Mouse (Mus musculus): ENCODE measurements around the gene Gm20388. TPM values are rescaled to one million over a fixed set of nuclear protein-coding genes. Genes with fewer than 3 reads are reported as not detected.

Gm20388 gene
- polyA plus RNA-seq, 1 experiment, result not detected

DNA sequence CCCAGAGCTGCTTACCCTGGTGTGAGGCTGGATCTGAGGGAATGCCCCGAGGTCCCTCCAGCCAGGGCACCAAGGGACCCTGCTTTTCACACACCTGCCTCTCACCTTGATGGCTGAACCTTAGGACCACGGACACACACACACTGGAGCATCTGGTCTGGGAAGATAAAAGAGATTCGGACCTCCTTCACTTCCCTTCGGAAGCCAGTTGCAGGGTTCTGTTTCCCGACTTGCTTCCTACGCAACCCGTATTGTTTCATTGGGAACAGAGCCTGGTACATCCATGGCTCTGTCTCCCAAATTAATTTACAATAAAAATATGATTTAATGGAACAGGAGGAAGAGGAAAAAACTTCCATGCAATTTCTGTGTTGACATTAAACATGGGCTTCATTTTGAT lies 966.4 kb downstream of the Gm20388 start:
- 85% methylated on average over 7 of the region's 7 CpGs for WGBS
- no peaks in the 10 kb centered on the region for H3K4me1 ChIP-seq (ENCODE audit: control insufficient read depth, insufficient read depth, low read length)
- no peak overlapping the region for H3K27ac ChIP-seq (ENCODE audit: insufficient read depth, low read depth, low read length)
- no peak for TF ChIP-seq CTCF (IDR thresholded peaks at IDR 0.05; ENCODE audit: insufficient read depth, low read depth, low read length)
- TF ChIP-seq POLR2A (IDR thresholded peaks at IDR 0.05; ENCODE audit: insufficient read depth, low read depth, low read length), result no peak
- no peak overlapping the region for H3K4me3 ChIP-seq (ENCODE audit: insufficient read depth, low read depth, low read length)

DNA sequence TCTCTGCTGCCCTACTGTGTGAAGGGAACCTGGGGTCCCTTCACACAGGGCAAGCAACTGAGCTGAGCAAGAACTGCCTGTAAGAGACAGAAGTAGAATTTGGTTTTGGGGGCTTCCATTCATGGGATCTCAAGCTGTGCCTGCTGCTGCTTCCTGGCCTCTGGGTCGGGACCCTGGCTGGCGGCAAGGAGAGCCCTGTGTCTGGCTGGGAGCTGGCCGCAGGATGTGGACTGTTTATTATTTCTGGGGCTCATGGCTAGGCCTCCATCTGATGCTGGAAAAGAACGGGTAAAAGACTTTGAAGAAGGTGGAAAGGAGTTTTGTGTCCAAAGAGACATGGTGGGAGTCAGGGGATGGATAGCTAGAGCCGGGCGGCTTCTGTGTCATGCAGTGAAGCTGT lies 969.3 kb downstream of the Gm20388 start:
- H3K27ac ChIP-seq (ENCODE audit: insufficient read depth, low read depth, low read length), result no peak overlapping the region
- no peak overlapping the region for H3K4me3 ChIP-seq (ENCODE audit: insufficient read depth, low read depth, low read length)
- 82% methylated on average over 6 of the region's 6 CpGs for WGBS
- TF ChIP-seq POLR2A (IDR thresholded peaks at IDR 0.05; ENCODE audit: insufficient read depth, low read depth, low read length), result no peak
- TF ChIP-seq CTCF (IDR thresholded peaks at IDR 0.05; ENCODE audit: insufficient read depth, low read depth, low read length), result no peak
- peaks cover 3% of the 10 kb centered on the region; the same call in 1 of the 2 replicates for H3K4me1 ChIP-seq (ENCODE audit: control insufficient read depth, insufficient read depth, low read length)

DNA sequence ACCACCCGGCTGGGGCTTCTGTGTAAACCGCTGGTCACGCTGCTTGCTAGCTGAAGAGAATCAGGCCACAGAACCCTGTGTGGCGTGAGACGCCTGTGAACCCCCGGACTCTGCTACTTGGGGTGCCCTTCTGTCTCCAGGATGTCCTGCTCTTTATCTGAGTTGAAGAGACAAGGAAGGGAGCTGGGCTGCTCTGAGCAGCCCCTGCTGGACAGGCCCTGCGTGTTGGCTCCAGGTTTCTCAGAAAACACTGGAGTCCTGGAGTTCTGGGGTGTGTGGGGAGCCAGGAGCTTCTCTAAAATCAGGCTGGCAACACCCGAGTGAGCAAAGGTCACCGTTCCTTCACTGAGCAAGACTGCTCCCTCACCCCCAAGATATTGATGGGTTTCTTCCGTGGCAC lies 971.0 kb downstream of the Gm20388 start:
- TF ChIP-seq CTCF (IDR thresholded peaks at IDR 0.05; ENCODE audit: insufficient read depth, low read depth, low read length), result no peak
- no peak for TF ChIP-seq POLR2A (IDR thresholded peaks at IDR 0.05; ENCODE audit: insufficient read depth, low read depth, low read length)
- Histone ChIP-seq H3K4me1 (ENCODE audit: control insufficient read depth, insufficient read depth, low read length) (peaks cover 3% of the 10 kb centered on the region; the same call in 1 of the 2 replicates), H3K4me3 (ENCODE audit: insufficient read depth, low read depth, low read length) (no peak overlapping the region), H3K27ac (ENCODE audit: insufficient read depth, low read depth, low read length) (no peak overlapping the region)
- 85% methylated on average over 10 of the region's 10 CpGs for WGBS

GRCm38 (mm10) chr8:120882657-120883056 lies 972.0 kb downstream of the Gm20388 start:
- Histone ChIP-seq H3K27ac (ENCODE audit: insufficient read depth, low read depth, low read length) (no peak overlapping the region), H3K4me3 (ENCODE audit: insufficient read depth, low read depth, low read length) (no peak overlapping the region), H3K4me1 (ENCODE audit: control insufficient read depth, insufficient read depth, low read length) (peaks cover 3% of the 10 kb centered on the region; the same call in 1 of the 2 replicates)
- WGBS, result 39% methylated on average over 13 of the region's 13 CpGs
- TF ChIP-seq CTCF (IDR thresholded peaks at IDR 0.05; ENCODE audit: insufficient read depth, low read depth, low read length) (no peak), POLR2A (IDR thresholded peaks at IDR 0.05; ENCODE audit: insufficient read depth, low read depth, low read length) (no peak)

GRCm38 (mm10) chr8:120883369-120883768 lies 972.7 kb downstream of the Gm20388 start:
- peaks cover 3% of the 10 kb centered on the region; the same call in 1 of the 2 replicates for H3K4me1 ChIP-seq (ENCODE audit: control insufficient read depth, insufficient read depth, low read length)
- WGBS, result 7% methylated on average over 25 of the region's 25 CpGs
- TF ChIP-seq CTCF (IDR thresholded peaks at IDR 0.05; ENCODE audit: insufficient read depth, low read depth, low read length) (no peak), POLR2A (IDR thresholded peaks at IDR 0.05; ENCODE audit: insufficient read depth, low read depth, low read length) (no peak)
- no peak overlapping the region for H3K27ac ChIP-seq (ENCODE audit: insufficient read depth, low read depth, low read length)
- H3K4me3 ChIP-seq (ENCODE audit: insufficient read depth, low read depth, low read length), result no peak overlapping the region

DNA sequence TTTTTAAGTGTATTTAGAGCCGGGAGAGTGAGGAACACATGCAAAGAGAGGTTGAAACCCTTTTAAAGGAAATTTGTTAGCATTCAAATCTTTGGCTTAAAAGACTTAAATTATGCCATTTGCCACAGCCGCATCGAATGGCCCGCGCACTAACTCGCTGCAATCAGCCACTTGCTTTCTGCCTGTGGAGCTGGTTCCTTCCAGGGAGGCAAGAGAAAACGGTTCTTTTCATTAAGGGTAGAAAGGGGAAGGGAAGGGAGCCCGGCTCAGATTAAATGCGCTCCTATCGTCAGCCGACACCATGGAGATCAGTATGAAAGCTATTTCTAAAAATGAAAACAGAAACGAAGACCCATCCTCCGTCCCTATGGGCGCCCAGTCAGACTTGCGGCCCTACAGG lies 973.2 kb downstream of the Gm20388 start:
- no peak overlapping the region for H3K4me3 ChIP-seq (ENCODE audit: insufficient read depth, low read depth, low read length)
- TF ChIP-seq CTCF (IDR thresholded peaks at IDR 0.05; ENCODE audit: insufficient read depth, low read depth, low read length), result no peak
- TF ChIP-seq POLR2A (IDR thresholded peaks at IDR 0.05; ENCODE audit: insufficient read depth, low read depth, low read length), result no peak
- H3K4me1 ChIP-seq (ENCODE audit: control insufficient read depth, insufficient read depth, low read length), result peaks cover 3% of the 10 kb centered on the region; the same call in 1 of the 2 replicates
- WGBS, result 6% methylated on average over 15 of the region's 15 CpGs
- no peak overlapping the region for H3K27ac ChIP-seq (ENCODE audit: insufficient read depth, low read depth, low read length)

DNA sequence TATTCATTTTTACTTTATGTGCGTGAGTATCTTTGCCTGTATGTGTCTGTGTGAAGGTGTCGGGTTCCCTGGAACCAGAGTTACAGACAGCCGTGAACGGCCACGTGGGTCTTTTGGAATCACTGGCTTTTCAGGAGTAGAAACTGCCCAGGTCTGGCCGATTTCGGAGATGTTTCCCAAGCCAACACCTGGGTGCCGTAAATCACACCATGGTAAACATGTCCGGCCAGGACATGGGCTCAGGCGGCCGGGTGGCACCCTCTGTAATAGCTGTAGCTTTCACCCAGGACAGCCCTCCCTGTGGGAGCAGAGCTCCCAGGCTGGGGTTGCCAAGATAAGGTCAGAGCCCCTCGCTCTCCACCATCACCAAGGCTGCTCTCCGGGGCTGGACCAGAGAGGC lies 974.2 kb downstream of the Gm20388 start:
- no peak overlapping the region for H3K4me3 ChIP-seq (ENCODE audit: insufficient read depth, low read depth, low read length)
- TF ChIP-seq POLR2A (IDR thresholded peaks at IDR 0.05; ENCODE audit: insufficient read depth, low read depth, low read length), result no peak
- no peak for TF ChIP-seq CTCF (IDR thresholded peaks at IDR 0.05; ENCODE audit: insufficient read depth, low read depth, low read length)
- H3K4me1 ChIP-seq (ENCODE audit: control insufficient read depth, insufficient read depth, low read length), result peaks cover 3% of the 10 kb centered on the region; the same call in 1 of the 2 replicates
- 55% methylated on average over 13 of the region's 13 CpGs for WGBS
- no peak overlapping the region for H3K27ac ChIP-seq (ENCODE audit: insufficient read depth, low read depth, low read length)

DNA sequence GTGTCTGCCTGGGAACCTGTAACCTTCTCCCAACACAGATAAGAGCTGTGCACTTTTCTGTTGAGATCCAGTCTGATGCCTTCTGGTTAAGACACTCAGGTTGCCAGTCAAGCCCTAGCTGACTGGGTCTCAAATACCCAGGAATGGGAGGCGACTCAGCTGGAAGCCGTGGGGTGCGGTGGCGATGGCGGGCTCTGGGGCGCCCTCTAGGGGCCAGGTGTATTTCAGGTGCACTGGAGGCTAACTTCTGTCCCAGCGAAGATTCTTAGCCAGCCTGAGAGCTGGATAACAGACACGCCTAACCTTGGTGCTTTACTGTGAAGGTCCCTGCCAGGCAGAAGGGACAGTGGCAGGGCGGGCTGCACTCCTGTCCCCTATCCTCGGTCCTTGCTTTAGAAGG lies 976.6 kb downstream of the Gm20388 start:
- no peak overlapping the region for H3K4me3 ChIP-seq (ENCODE audit: insufficient read depth, low read depth, low read length)
- H3K27ac ChIP-seq (ENCODE audit: insufficient read depth, low read depth, low read length), result no peak overlapping the region
- TF ChIP-seq POLR2A (IDR thresholded peaks at IDR 0.05; ENCODE audit: insufficient read depth, low read depth, low read length) (no peak), CTCF (IDR thresholded peaks at IDR 0.05; ENCODE audit: insufficient read depth, low read depth, low read length) (no peak)
- H3K4me1 ChIP-seq (ENCODE audit: control insufficient read depth, insufficient read depth, low read length), result peaks cover 3% of the 10 kb centered on the region; the same call in 1 of the 2 replicates
- WGBS, result 10% methylated on average over 10 of the region's 10 CpGs

DNA sequence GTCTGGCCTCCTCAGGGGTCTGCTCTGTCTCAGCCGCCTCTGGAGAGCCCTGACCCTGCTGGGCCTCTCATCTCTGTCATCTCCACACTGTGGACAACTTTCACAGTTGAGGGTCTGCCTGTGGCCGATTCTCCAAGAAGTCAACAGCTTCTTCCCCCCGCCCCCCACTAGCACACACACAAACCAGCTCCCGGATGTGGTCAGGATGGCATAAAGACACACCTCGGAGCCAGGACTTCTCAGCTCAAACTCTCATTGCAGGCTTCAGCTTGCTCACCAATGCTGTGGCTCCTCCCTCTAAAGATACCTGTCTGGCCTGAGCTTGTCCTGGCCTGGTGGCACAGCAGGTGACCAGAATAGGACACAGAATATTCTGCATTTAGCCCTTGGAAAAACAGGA lies 977.4 kb downstream of the Gm20388 start:
- no peak overlapping the region for H3K4me3 ChIP-seq (ENCODE audit: insufficient read depth, low read depth, low read length)
- no peak for TF ChIP-seq CTCF (IDR thresholded peaks at IDR 0.05; ENCODE audit: insufficient read depth, low read depth, low read length)
- no peak for TF ChIP-seq POLR2A (IDR thresholded peaks at IDR 0.05; ENCODE audit: insufficient read depth, low read depth, low read length)
- H3K4me1 ChIP-seq (ENCODE audit: control insufficient read depth, insufficient read depth, low read length), result peaks cover 3% of the 10 kb centered on the region; the same call in 1 of the 2 replicates
- WGBS, result 55% methylated on average over 5 of the region's 5 CpGs
- H3K27ac ChIP-seq (ENCODE audit: insufficient read depth, low read depth, low read length), result no peak overlapping the region

DNA sequence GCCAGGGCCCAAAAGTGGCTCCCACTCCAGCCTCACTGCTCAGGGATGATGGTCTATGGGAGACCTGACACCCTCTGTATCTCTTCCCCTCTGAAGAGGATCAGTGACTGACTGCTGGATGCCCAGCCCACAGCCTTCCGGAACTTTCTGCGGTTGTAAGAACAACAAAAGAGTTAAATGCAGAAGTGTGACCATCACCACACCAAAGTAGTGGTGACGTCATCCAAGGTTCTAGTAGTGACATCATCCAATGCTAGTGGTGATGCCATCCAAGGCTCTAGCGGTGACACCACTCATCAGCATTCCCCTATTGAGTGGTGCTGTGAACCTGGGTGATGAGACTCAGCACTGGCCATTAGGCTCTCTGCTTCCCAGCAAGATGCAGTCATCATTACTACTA lies 978.5 kb downstream of the Gm20388 start:
- TF ChIP-seq CTCF (IDR thresholded peaks at IDR 0.05; ENCODE audit: insufficient read depth, low read depth, low read length) (no peak), POLR2A (IDR thresholded peaks at IDR 0.05; ENCODE audit: insufficient read depth, low read depth, low read length) (no peak)
- WGBS, result 86% methylated on average over 4 of the region's 4 CpGs
- H3K4me1 ChIP-seq (ENCODE audit: control insufficient read depth, insufficient read depth, low read length), result no peaks in the 10 kb centered on the region
- no peak overlapping the region for H3K27ac ChIP-seq (ENCODE audit: insufficient read depth, low read depth, low read length)
- no peak overlapping the region for H3K4me3 ChIP-seq (ENCODE audit: insufficient read depth, low read depth, low read length)

Data from olfactory bulb, adult 2 months (tissue).